Mouse (Mus musculus): ENCODE data around the gene Map6. TPM values are rescaled to one million over a fixed set of nuclear protein-coding genes. Genes with fewer than 3 reads are reported as not detected.

The Map6 gene
- total RNA-seq (2021), result 100 to 1,000 TPM; 125 to 131 TPM
- long read RNA-seq, experiment 1, full-length matches to known transcripts, result 46 of 60 reads
- long read RNA-seq, experiment 1, partial matches to known transcripts, result 4 of 60 reads
- long read RNA-seq, experiment 1, other reads (novel, unspliced or antisense), result 10 of 60 reads
- long read RNA-seq, experiment 2, full-length matches to known transcripts, result 45 of 59 reads
- long read RNA-seq, experiment 2, partial matches to known transcripts, result 7 of 59 reads
- long read RNA-seq, experiment 2, other reads (novel, unspliced or antisense), result 7 of 59 reads

DNA sequence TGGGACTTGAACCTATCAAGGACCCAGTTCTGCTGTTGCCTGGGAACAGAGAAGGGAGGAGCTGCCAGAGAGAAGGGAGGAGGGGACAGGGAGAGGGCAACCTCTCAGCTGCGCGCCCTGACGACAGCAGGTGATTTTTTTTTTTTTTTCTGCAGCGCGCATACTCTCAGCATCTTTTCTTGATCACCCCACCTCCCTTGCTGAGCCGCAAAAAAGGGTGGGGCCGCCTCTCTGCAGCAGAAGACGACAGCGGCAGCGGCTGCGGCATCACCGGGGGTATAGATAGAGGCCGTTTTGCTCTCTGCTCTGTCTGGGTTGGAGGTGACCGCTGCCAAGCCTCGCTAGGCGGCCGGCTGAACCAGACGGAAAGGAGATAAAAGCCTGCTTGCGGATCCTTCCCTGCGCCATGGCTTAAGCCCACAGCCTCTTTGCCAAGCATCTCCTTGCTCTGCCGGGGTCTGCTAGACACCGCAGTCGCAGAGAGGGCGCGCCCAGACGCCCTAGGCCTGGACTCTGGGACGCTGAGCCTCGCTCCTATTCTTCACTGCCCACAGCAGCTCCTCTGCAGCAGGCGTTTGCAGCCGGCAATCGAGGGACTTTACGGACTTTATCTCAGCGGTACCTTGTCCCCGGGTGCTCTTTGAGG lies at the start of gene Map6:
TSS of gene Map6 (plus strand) at position 197 of the 646 bp plus-strand sequence.
- DNase-seq (ENCODE audit: low spot score in 2 of 2), result peak; percentile 60 to 71

DNA sequence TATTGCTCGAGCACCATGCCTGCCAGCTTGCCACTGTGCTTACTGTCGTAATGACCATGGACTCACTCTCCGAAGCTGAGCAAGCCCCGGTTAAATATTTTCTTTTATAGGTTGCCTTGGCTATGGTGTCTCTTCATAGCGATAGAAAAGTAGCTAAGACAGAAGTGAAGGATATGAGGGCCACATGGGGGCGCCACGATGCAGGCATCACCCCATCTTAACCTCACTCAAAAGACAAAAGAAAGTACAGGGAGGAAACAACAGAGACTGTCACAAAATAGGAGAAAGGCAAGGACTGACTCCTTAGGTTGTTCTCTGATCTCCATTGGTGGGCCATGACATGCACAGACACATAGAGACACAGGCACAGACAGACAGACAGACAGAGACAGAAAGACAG lies 43.0 kb upstream of the Map6 start:
- no peak for DNase-seq (ENCODE audit: low spot score in 2 of 2)

DNA sequence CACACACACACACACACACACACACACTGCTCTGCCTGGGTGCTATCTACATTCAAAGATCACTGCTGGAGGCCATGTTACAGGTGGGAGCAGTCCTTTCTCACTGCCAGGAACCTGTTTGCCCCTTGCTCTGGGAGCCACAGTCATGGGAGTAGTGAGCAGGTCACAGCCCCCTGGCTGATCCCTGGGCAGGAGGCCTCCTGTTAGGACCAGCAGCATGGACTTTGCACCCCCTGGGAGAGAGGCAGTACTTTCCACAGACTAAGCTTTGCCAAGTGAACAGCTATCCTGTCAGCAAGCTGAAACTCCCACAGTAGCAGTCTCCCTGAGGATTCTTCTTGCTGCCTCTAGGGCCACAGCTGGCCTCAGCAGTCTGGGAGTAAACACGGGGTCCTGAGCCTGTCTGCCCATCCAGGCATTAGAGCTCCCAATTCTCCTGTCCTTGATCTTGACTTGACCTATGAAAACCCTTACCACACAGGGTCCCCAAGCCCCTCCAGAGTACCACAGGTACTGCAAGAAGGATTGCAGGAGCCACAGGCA lies 42.5 kb upstream of the Map6 start:
- no peak for DNase-seq (ENCODE audit: low spot score in 2 of 2)

DNA sequence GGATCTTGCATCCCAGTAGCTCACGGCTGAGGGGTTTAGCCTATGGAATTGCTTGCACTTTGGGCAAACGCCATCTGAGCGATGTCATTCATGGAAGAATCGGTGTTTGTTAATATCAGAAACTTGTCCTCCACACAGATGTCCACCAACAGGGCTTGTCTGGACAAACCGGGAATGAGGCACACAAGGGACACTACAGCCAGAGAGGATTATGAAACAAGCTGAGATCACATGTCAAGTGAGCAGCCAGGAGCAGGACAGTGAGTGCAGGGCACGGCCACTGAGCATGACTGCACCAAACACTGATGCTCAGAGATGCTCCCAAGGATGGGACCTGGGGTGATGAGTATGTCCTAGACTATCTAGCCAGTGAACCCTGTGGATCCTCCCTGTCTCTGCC lies 41.8 kb upstream of the Map6 start:
- no peak for DNase-seq (ENCODE audit: low spot score in 2 of 2)

DNA sequence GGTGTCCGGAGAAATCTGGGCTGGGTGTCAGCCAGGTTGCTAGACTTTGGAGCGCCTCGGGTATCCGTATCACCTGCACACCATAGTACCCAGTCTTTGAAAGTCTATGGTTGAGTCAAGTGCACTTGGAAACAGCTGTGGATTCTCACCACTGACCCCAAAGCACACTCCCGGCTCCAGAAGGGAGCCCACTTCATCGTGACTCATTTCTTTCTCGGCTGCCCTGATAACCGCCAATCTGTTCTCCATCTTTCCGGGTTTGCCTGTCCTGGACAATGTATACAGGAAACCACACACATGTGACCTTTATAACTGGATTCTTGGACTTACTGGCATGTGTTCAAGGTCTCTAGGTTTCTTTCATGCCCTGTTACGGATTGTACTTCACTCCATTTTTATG lies 40.6 kb upstream of the Map6 start:
- DNase-seq (ENCODE audit: low spot score in 2 of 2), result no peak

DNA sequence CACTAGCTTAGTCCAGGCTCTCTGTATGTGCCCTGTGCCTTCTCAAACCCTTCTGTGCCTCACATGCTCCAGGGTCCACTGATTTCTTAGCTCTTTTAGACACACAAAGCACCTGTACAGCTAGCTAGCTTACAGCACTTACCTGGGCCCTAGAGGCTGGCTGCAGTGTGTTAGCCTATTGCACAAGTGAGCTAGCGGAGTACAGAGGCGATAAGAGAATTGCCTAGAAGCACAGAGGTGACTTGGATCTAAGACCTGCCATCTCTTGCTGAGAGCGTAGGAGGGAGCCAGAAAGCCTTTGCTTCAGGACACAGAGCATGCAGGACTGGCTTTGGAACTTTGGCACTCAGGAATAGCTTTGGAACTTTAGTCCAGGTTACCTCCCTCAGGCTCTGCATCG lies 40.0 kb upstream of the Map6 start:
- DNase-seq (ENCODE audit: low spot score in 2 of 2), result no peak

DNA sequence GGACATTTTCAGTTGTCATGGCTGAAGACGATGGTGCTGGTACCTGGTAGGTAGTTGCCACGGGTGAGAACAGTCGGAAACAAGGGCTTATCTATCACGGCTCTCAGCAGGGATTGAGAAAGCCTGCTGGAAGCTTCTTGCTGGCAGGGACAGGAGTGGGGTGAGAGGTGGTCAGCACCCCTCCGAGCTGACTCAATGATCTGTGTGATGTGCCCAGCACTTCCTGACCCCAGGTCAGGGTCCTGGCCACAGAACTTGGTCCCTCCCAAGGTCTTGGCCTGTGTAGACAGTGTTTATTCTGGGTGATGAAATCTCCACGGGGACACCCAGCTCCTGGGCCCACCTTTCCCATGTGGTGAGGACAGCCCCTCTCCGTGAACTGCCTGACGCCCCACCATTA lies 38.4 kb upstream of the Map6 start:
- DNase-seq (ENCODE audit: low spot score in 2 of 2), result no peak

DNA sequence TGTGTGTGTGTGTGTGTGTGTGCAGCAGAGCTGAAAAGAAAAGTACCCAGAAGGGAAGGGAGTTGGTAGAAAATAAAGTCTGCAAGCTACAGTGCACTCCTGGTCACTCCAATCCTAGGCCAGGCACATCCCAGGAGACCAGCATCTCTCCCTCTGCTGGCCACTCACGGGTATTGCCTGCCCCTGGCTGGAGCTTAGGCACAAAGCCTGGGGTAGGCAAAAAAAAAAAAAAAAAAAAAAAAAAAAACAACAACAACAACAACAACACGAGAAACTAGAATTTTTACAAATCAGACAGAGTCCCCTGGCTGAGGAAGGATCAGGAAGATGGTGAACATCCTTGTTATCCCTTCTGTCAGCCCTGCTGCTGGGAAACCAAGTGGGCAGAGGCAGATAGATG lies 37.8 kb upstream of the Map6 start:
- DNase-seq (ENCODE audit: low spot score in 2 of 2), result no peak

DNA sequence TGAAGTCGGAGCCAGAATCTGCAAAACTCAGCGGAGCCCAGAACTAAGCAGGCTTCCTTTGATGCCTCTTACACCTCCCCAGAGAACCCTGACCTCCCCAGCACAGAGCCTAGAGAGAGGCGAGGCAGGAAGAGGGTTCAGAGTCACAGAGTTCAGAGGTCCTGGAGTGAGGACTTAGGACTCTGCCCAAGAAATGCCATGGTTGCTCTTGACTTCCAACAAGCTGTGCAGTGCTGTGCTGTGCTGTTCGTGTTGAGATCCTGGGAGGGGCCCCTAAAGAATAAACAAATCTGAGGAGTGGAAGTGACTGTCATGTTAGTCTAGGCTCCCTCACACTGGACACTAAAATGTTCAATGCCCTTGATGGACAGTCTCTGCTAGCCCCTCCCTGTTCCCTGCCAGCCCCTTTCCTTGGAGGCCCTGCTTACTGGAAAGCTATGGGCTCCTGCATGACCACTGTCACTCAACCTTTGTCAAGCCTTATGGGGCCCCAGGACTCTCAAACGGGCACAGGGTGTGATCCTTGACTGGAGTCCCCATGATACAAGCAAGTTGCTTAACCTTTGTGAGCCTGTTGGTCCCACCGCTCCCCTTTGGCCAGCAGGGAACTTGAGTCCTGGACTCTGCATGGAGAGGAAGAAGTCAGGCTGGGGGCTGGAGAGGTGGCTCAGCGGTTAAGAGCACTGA lies 37.0 kb upstream of the Map6 start:
- DNase-seq (ENCODE audit: low spot score in 2 of 2), result no peak

DNA sequence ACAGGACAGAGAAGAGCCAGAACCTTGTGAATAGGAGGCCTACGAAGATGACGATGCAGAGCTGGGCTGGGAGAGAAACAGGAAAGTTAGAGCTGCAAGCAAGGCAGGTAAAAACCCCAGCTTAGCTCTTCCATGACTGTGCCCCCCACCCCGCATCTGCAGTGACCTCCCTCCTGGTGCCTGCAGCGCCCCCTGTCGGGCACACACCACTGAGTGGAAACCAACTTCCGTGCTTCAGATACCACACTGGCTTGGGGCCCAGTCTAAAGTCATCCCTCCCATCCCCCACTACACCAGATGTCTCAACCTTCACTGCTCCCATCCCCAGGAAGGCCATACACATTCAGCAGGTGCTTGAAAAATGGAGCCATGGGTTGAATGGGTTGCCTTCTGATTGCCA lies 34.7 kb upstream of the Map6 start:
- no peak for DNase-seq (ENCODE audit: low spot score in 2 of 2)

DNA sequence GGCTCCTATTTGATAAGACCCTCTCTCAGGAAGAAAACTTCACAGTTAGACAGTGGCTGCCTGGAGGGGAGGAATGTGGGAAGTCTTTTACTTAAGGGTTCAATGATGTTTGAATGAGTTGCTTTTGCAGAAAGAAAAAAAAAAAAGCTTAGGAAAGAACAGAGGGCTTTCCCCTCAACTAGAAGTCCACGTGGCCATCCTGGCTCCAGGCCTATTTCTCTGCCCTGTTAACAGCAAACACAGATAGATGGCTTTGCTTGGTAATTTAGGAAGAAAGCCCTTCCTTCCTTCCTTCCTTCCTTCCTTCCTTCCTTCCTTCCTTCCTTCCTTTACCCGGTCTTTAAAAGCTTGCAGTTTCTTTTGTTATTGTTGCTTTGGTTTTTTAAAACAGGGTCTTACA lies 32.3 kb upstream of the Map6 start:
- DNase-seq (ENCODE audit: low spot score in 2 of 2), result no peak

DNA sequence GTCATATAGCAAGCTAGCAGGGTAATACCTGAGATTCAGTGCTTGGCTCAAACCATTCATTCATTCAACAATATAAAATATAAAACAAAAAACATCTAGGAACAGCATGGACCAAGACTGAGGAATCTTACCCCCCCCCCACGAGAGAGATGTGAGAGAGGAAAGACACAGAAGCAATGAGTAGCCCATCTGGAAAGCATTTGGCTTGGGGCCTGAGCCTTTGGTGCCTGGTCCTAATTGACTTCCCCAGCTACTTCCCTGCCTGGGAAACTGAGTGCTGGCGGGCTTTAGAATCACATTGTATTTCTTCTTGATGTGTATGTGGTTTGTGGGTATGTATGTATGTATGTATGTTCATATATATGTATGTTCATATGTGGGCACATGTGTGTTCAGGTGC lies 31.6 kb upstream of the Map6 start:
- DNase-seq (ENCODE audit: low spot score in 2 of 2), result no peak

DNA sequence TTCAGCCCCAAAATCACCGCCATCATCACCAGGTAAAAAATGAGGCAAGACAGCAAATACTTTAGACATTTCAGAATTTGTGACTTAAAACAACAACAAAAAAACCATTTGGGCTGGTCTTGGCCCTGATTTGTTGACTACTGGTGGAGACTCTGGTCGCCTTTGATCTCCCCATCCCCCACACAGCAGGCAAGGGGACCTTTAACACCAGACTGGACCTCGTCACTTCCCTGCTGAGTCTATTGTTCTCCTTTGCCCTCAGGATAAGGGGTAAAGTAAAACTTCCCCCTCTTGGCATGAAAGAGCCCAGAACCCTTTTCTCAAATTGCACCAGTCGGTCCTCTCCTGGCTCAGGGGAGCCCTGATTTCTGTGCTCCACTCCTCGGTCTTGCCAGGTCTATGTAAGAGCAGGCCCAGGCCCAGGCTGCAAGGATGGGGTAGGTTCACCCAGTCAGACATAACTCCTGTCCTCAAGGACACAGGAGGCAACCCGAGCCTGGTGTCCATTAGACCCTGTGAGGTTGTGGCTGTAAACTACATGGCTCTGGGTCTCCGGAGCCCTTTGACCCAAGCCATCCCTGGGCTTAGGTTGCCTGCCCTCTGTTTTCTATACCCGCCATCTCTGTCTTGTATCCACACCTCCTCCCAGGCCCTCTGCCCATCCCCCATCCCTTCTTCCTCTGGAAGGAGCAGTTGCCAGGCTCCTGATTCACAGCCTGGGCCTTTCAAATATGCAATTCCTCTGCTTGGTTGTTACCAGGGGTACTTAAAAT lies 30.2 kb upstream of the Map6 start:
- DNase-seq (ENCODE audit: low spot score in 2 of 2), result no peak

DNA sequence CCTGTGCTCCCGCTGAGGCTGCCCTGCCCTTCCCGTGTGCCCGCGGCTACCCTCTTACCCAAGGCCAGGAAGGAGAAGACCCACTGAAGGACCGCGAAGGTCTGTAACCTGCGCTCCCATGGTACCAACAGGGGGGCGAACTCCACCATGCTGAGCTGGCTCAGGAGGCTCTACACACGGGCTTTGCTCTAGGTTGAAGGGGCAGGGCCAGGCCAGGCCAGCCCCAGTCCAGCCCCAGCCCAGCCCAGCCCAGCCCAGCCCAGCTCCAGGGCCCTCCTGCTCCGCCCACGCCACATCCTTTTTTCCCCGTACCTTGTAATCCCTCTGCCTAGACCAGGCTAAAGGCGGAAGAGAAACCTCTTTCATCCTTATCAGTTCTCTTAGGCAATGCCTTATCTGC lies 28.8 kb upstream of the Map6 start, which contains the start of gene Mogat2:
TSS of gene Mogat2 (minus strand) at position 203 of the 400 bp plus-strand sequence.
- no peak for DNase-seq (ENCODE audit: low spot score in 2 of 2)

DNA sequence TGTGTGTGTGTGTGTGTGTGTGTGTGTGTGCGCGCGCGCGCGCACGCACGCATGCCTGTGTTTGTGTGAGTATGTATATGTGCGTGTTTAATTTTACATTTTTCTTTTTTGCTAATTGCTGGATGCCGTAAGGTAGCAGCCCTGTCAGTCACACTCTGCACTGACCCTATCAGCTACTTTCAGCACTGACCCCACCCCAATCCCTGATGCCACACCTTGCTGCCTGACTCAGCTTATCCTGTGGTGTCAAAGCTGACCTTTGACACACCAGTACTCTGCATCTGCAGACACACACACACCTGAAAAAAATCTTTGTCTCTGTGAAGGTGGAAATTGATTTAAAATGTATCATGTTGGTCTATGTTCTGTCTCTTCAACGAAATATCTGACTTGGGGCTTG lies 25.1 kb upstream of the Map6 start:
- no peak for DNase-seq (ENCODE audit: low spot score in 2 of 2)

DNA sequence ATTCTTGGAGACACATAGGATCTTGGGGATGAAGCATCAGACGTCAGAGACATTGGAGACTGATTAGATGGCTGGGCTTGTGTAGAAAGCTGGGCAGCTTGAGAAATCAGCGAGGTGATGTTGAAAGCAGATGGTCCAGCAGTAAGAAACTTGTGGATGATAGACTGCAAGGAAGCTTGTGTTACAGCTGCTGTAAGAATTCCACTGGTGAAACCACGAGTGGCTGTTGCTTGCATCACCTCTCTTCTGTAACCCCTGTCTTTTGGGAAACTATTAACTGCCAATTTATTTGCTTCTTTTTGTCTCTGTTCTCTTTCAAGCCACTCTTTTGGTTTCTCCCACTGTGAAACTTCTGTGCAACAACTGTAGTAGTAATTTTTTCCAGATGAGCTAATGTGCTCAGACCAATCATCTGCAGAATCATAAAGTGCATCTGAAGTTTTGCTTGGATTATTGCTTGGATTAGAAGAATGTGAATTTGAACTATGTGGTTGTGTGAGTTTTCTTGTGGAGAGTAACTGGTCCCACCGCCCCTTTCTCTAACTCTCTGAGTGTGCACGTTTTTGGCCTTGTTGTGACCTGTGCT lies 19.0 kb upstream of the Map6 start:
- no peak for DNase-seq (ENCODE audit: low spot score in 2 of 2)

DNA sequence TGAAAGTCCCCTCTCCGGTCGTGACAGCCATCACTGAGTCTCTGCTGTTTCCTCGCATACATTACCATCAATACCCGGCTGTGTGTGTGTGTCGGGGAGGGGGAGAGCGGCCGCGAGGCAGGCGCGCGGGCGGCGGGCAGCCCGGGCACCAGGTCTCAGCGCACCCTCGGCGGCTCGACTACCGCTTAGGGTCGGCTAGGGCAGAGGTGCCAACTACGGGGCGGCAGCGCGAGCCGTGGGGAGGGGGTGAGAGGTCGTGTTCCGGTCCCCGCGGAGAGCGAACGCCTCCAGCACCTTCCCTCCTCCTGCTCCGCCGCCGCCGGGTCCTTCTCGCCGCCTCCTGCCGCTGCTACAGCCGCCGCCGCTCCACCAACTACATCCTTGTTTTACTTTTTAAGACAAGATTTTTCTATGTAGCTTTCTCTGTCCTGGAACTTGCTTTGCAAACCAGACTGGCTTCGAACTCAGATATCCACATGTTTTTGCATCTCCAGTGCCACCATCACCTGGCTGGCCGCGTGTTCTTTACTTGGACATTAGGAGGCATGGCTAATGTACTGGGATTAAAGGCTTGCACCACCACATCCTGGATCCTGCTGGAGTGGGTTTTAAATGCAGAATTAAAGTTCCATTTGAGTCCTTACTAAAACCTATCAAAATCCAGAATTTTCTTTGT lies 18.2 kb upstream of the Map6 start:
- no peak for DNase-seq (ENCODE audit: low spot score in 2 of 2)

DNA sequence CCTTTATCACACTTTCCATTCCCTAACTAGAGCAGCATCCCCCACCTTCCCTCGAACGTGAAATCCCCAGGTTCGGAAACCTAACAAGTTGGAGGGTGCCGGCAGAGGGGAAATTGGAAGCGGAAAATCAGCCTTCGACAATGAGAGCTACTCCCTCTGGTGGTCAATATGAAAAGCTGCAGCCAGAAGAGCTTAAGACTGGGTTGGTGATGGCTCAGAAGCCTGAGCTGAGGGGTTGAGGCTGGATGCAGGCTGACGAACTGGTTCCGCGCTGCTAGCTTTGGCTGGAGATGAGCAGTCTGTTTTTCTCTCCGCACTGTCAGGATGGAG lies 17.7 kb upstream of the Map6 start:
- peak; percentile 49 to 74 for DNase-seq (ENCODE audit: low spot score in 2 of 2)

DNA sequence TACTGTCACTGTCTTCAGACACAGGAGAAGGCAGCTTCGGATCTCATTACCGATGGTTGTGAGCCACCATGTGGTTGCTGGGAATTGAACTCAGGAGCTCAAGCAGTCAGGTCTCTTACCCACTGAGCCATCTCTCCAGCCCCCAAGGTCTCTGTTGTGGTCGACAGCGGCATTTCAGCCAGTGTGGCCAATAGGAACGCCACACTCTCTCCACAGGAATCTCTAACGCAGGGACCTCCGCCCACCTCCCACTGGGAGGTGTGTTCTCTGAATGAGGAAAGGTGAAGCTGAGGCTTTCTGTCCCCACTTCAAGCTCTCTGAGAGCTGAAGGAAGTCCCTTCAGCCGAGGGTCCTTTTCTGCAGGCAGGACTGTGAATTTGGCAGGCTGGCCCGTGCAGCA lies 16.9 kb upstream of the Map6 start:
- DNase-seq (ENCODE audit: low spot score in 2 of 2), result no peak

DNA sequence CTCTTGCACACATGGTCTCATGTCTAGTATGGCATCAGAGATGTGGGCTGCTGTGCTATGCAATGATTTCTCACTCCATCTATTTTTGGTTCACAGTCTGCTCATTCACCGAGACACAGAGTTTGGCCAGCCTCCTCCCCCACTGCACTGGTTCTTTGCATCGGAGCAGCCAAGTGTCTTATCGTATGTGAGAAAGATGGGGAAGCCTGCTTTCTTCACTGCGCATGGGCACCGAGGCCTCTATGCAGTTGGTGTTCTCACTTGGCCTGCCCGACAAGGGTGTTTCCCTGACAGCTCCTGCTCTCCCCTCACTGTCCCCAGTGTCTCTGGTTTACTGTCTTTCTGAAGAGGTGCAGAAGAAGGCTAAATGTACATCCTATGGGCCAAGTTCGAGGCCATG lies 12.2 kb upstream of the Map6 start:
- no peak for DNase-seq (ENCODE audit: low spot score in 2 of 2)

DNA sequence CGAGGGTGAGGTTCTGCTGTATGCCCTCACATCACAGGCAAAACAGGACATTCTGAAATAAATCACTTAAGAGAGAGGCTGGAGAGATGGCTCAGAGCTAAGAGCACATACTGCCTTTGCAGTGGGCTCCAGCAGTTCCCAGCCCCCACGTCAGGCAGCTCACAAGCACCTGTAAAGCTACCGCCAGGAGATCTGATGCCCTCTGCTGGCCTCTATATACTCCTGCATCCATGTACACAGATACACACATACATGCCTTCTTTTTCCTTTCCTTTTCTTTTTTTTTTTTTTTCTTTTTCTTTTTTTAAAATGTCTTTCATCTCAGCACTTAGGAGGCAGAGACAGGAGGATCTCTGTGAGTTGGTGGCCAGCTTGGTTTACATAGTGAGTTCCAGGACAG lies 5.3 kb upstream of the Map6 start:
- no peak for DNase-seq (ENCODE audit: low spot score in 2 of 2)
